Mouse (Mus musculus): ENCODE measurements around the gene Robo4. TPM values are rescaled to one million over a fixed set of nuclear protein-coding genes. Genes with fewer than 3 reads are reported as not detected.

Gene Robo4
- polyA plus RNA-seq, 1 experiment, result not detected

DNA sequence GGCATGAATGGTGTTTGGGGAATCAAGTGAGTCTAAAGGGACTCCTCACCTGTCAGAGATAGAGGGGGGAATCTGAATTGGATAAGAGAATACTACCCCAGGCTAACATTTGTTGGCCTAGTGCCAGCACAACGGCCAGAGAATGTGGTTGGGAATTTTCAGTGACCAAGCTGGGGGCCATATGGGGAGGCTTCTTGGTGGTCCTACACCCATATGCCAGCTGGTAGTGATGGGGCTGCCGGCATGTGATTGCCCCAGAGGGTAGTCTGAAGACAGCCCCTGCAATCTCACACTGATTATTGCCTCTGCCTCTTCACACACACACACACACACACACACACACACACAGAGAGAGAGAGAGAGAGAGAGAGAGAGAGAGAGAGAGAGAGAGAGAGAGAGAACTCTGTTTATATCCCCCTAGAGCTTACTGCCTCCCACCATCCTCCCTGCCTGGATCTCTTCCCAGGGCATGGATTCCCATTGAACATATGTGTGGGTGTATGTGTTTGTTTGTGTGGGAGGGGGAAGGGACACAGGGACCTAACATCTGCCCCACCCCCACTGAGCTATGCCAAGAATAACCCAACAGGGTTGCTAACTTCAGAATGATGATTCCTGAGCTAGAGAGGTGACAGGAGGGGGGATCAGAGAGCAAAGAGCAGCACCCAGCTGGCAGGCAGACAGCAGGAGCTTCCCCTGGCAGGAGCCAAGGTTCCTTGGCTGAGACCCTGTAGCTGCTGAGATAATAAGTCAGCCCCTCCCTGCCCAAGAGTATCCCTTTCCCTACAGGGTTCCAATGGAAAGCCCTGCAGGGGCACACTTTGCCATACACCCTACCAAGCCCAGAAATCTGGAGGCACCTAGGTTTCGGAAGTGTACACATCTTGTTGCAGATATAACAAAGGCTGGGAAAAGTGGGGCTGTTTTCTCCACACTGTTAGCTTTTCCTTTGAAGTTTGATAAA is 36.4 kb downstream of the Robo4 start:
- no peak overlapping the region for H3K4me2 ChIP-seq (ENCODE audit: low read depth)
- H3K27me3 ChIP-seq (ENCODE audit: control insufficient read depth, insufficient read depth, insufficient read length), result peaks cover 22% of the 10 kb centered on the region
- no peaks in the 10 kb centered on the region for H3K79me2 ChIP-seq (ENCODE audit: control insufficient read depth, insufficient read depth)
- no peak overlapping the region for H3ac ChIP-seq (ENCODE audit: control insufficient read depth, insufficient read length)
- H3K4me3 ChIP-seq, result no peak overlapping the region
- H3K36me3 ChIP-seq (ENCODE audit: control insufficient read depth, insufficient read depth), result no peaks in the 10 kb centered on the region
- no peak for TF ChIP-seq REST (IDR thresholded peaks at IDR 0.05; ENCODE audit: insufficient read depth, insufficient read length)
- TF ChIP-seq TCF3 (IDR thresholded peaks at IDR 0.05; ENCODE audit: insufficient read length, low read depth), result no peak
- no peak for TF ChIP-seq TCF12 (IDR thresholded peaks at IDR 0.05; ENCODE audit: insufficient read depth, poor library complexity, severe bottlenecking)
- TF ChIP-seq USF1 (IDR thresholded peaks at IDR 0.05; ENCODE audit: low read depth), result no peak
- no peak for TF ChIP-seq SRF (IDR thresholded peaks at IDR 0.05; ENCODE audit: control insufficient read depth, insufficient read length, low read depth)
- TF ChIP-seq POLR2A (IDR thresholded peaks at IDR 0.05; ENCODE audit: insufficient read length, low read depth), result no peak
- TF ChIP-seq CEBPB (IDR thresholded peaks at IDR 0.05; ENCODE audit: insufficient read depth, poor library complexity, severe bottlenecking), result no peak
- TF ChIP-seq POLR2AphosphoS2 (IDR thresholded peaks at IDR 0.05; ENCODE audit: insufficient read length, low read depth), result no peak
- no peak for TF ChIP-seq MYOD1 (IDR thresholded peaks at IDR 0.05; ENCODE audit: control insufficient read depth in 1 of 3, insufficient read length in 2 of 3, low read depth in 2 of 3)
- TF ChIP-seq MYOG (IDR thresholded peaks at IDR 0.05; ENCODE audit: control insufficient read depth in 1 of 3, insufficient read depth in 1 of 3, insufficient read length in 2 of 3, low read depth in 2 of 3), result no peak
- TF ChIP-seq E2F4 (IDR thresholded peaks at IDR 0.05; ENCODE audit: insufficient read depth), result no peak

DNA sequence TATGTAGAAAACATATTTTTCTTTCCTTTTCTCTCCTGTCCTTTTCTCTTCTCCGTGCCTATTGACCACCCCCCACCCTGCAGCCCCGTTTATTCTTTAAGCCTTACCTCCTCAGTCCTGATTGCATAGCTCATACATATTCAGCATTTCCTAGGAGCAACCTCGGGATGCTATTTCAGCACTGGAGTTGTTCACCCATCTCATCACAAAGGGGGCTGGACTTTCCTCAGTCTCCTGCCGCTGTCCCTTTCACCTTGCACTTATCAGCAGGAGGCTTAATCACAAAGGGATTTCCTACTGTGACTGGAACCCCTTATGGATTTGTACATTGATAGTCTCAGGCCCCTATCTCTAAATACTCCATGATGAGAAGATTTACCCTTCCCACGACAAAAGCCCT is 50.7 kb downstream of the Robo4 start:
- peaks cover 44% of the 10 kb centered on the region for H3K27me3 ChIP-seq (ENCODE audit: control insufficient read depth, insufficient read depth, insufficient read length)
- TF ChIP-seq MYOD1 (IDR thresholded peaks at IDR 0.05; ENCODE audit: control insufficient read depth in 1 of 3, insufficient read length in 2 of 3, low read depth in 2 of 3) (no peak), POLR2AphosphoS2 (IDR thresholded peaks at IDR 0.05; ENCODE audit: insufficient read length, low read depth) (no peak), MAX (IDR thresholded peaks at IDR 0.05; ENCODE audit: low read depth) (no peak), CEBPB (IDR thresholded peaks at IDR 0.05; ENCODE audit: insufficient read depth, poor library complexity, severe bottlenecking) (no peak), E2F4 (IDR thresholded peaks at IDR 0.05; ENCODE audit: insufficient read depth) (no peak), REST (IDR thresholded peaks at IDR 0.05; ENCODE audit: insufficient read depth, insufficient read length) (no peak), TCF12 (IDR thresholded peaks at IDR 0.05; ENCODE audit: insufficient read depth, poor library complexity, severe bottlenecking) (no peak), MYOG (IDR thresholded peaks at IDR 0.05; ENCODE audit: control insufficient read depth in 1 of 3, insufficient read depth in 1 of 3, insufficient read length in 2 of 3, low read depth in 2 of 3) (no peak), POLR2A (IDR thresholded peaks at IDR 0.05; ENCODE audit: insufficient read length, low read depth) (no peak), USF1 (IDR thresholded peaks at IDR 0.05; ENCODE audit: low read depth) (no peak), SRF (IDR thresholded peaks at IDR 0.05; ENCODE audit: control insufficient read depth, insufficient read length, low read depth) (no peak), TCF3 (IDR thresholded peaks at IDR 0.05; ENCODE audit: insufficient read length, low read depth) (no peak)
- H3K4me2 ChIP-seq (ENCODE audit: low read depth), result no peak overlapping the region
- H3K36me3 ChIP-seq (ENCODE audit: control insufficient read depth, insufficient read depth), result no peaks in the 10 kb centered on the region
- H3K79me2 ChIP-seq (ENCODE audit: control insufficient read depth, insufficient read depth), result no peaks in the 10 kb centered on the region
- H3ac ChIP-seq (ENCODE audit: control insufficient read depth, insufficient read length), result no peak overlapping the region
- H3K4me3 ChIP-seq, result no peak overlapping the region

DNA sequence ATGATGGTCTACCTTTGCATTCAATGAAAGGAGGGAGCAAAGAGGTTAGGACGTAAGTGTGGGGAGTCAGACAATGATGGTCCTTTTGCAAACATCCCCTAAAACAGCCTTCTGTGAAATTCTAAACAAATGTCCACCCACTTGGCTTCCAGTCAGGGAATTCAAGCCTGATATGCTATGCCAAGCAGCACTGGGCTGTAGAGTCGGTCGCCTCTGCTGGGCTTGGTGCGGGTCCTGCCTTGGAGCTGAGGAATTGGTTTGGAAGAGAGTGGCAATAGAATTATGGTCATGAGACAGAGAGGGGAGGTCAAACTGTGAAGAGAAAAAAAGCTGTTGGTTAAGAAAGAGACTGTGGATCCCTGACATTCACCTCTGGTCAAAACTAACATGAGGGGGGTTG is 51.6 kb downstream of the Robo4 start:
- H3ac ChIP-seq (ENCODE audit: control insufficient read depth, insufficient read length), result no peak overlapping the region
- no peak overlapping the region for H3K4me2 ChIP-seq (ENCODE audit: low read depth)
- H3K27me3 ChIP-seq (ENCODE audit: control insufficient read depth, insufficient read depth, insufficient read length), result peaks cover 46% of the 10 kb centered on the region
- H3K4me3 ChIP-seq, result no peak overlapping the region
- H3K79me2 ChIP-seq (ENCODE audit: control insufficient read depth, insufficient read depth), result no peaks in the 10 kb centered on the region
- no peak for TF ChIP-seq E2F4 (IDR thresholded peaks at IDR 0.05; ENCODE audit: insufficient read depth)
- no peak for TF ChIP-seq MYOD1 (IDR thresholded peaks at IDR 0.05; ENCODE audit: control insufficient read depth in 1 of 3, insufficient read length in 2 of 3, low read depth in 2 of 3)
- TF ChIP-seq REST (IDR thresholded peaks at IDR 0.05; ENCODE audit: insufficient read depth, insufficient read length), result no peak
- no peak for TF ChIP-seq USF1 (IDR thresholded peaks at IDR 0.05; ENCODE audit: low read depth)
- no peak for TF ChIP-seq CEBPB (IDR thresholded peaks at IDR 0.05; ENCODE audit: insufficient read depth, poor library complexity, severe bottlenecking)
- no peak for TF ChIP-seq MYOG (IDR thresholded peaks at IDR 0.05; ENCODE audit: control insufficient read depth in 1 of 3, insufficient read depth in 1 of 3, insufficient read length in 2 of 3, low read depth in 2 of 3)
- no peak for TF ChIP-seq TCF3 (IDR thresholded peaks at IDR 0.05; ENCODE audit: insufficient read length, low read depth)
- TF ChIP-seq MAX (IDR thresholded peaks at IDR 0.05; ENCODE audit: low read depth), result no peak
- no peaks in the 10 kb centered on the region for H3K36me3 ChIP-seq (ENCODE audit: control insufficient read depth, insufficient read depth)

DNA sequence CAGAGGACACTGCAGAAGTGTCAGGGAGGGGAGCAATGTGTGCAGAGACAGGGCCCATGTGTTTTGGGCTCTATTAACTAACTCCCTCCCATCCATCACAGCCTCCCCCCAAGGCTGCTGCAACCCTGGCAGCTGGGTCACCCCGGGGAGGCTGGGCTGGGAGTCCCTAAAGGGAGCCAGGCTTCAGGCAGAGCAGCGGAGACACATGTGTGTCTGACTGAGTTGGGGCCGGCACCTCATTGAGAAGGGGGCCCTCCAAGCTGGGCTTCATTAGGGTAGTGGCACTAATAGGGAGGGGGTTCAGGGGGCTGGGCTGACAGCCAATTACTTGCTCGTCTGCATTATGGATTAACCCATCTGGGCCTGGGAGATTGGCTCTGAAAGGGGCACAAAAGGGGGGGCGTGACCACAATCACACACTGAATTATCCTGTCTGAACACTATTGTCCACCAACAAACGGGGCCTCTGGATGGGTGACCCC is 52.4 kb downstream of the Robo4 start:
- Histone ChIP-seq H3K79me2 (ENCODE audit: control insufficient read depth, insufficient read depth) (no peaks in the 10 kb centered on the region), H3ac (ENCODE audit: control insufficient read depth, insufficient read length) (no peak overlapping the region), H3K27me3 (ENCODE audit: control insufficient read depth, insufficient read depth, insufficient read length) (peaks cover 48% of the 10 kb centered on the region), H3K36me3 (ENCODE audit: control insufficient read depth, insufficient read depth) (no peaks in the 10 kb centered on the region), H3K4me2 (ENCODE audit: low read depth) (no peak overlapping the region), H3K4me3 (no peak overlapping the region)
- TF ChIP-seq USF1 (IDR thresholded peaks at IDR 0.05; ENCODE audit: low read depth) (no peak), POLR2A (IDR thresholded peaks at IDR 0.05; ENCODE audit: insufficient read length, low read depth) (no peak)

GRCm38 (mm10) chr9:37454991-37455390 is 53.3 kb downstream of the Robo4 start:
- H3K27me3 ChIP-seq (ENCODE audit: control insufficient read depth, insufficient read depth, insufficient read length), result peaks cover 50% of the 10 kb centered on the region
- H3K4me2 ChIP-seq (ENCODE audit: low read depth), result no peak overlapping the region
- TF ChIP-seq POLR2AphosphoS2 (IDR thresholded peaks at IDR 0.05; ENCODE audit: insufficient read length, low read depth) (no peak), REST (IDR thresholded peaks at IDR 0.05; ENCODE audit: insufficient read depth, insufficient read length) (no peak), TCF12 (IDR thresholded peaks at IDR 0.05; ENCODE audit: insufficient read depth, poor library complexity, severe bottlenecking) (no peak), E2F4 (IDR thresholded peaks at IDR 0.05; ENCODE audit: insufficient read depth) (no peak), TCF3 (IDR thresholded peaks at IDR 0.05; ENCODE audit: insufficient read length, low read depth) (no peak), SRF (IDR thresholded peaks at IDR 0.05; ENCODE audit: control insufficient read depth, insufficient read length, low read depth) (no peak), POLR2A (IDR thresholded peaks at IDR 0.05; ENCODE audit: insufficient read length, low read depth) (no peak), USF1 (IDR thresholded peaks at IDR 0.05; ENCODE audit: low read depth) (no peak), MYOG (IDR thresholded peaks at IDR 0.05; ENCODE audit: control insufficient read depth in 1 of 3, insufficient read depth in 1 of 3, insufficient read length in 2 of 3, low read depth in 2 of 3) (no peak), MYOD1 (IDR thresholded peaks at IDR 0.05; ENCODE audit: control insufficient read depth in 1 of 3, insufficient read length in 2 of 3, low read depth in 2 of 3) (no peak), CEBPB (IDR thresholded peaks at IDR 0.05; ENCODE audit: insufficient read depth, poor library complexity, severe bottlenecking) (no peak), MAX (IDR thresholded peaks at IDR 0.05; ENCODE audit: low read depth) (no peak)
- H3ac ChIP-seq (ENCODE audit: control insufficient read depth, insufficient read length), result no peak overlapping the region
- H3K79me2 ChIP-seq (ENCODE audit: control insufficient read depth, insufficient read depth), result no peaks in the 10 kb centered on the region
- no peak overlapping the region for H3K4me3 ChIP-seq
- no peaks in the 10 kb centered on the region for H3K36me3 ChIP-seq (ENCODE audit: control insufficient read depth, insufficient read depth)
